Mouse (Mus musculus): Measurements from ENCODE around the gene Ints1.

- TF ChIP-seq POLR2A (IDR thresholded peaks at IDR 0.05; ENCODE audit: borderline replicate concordance, insufficient read depth, low read length) (no peak), CTCF (IDR thresholded peaks at IDR 0.05; ENCODE audit: borderline replicate concordance, insufficient read depth, low read depth, low read length) (peak; percentile 6; the same call in 1 of the 2 replicates)
Measured at GRCm38 (mm10) chr5:139789466-139789865, 14.0 kb upstream of the Ints1 start.

Data from cerebellum, adult 2 months (tissue).